Mouse (Mus musculus) thymus, postnatal 25 days (tissue): Measurements from ENCODE around the gene Nudt3.

Experiments
- DNase-seq: peaks from one replicate; pipeline ENCODE4 v3.0.0; 2022

Gene Nudt3

GRCm38 (mm10) chr17:27634871-27635574 lies 11.7 kb upstream of the Nudt3 start, which contains the start of gene RPS10-NUDT3:
Gene RPS10-NUDT3, minus strand, starts transcription at chr17:27635222.
- peak; percentile 90 for DNase-seq

DNA sequence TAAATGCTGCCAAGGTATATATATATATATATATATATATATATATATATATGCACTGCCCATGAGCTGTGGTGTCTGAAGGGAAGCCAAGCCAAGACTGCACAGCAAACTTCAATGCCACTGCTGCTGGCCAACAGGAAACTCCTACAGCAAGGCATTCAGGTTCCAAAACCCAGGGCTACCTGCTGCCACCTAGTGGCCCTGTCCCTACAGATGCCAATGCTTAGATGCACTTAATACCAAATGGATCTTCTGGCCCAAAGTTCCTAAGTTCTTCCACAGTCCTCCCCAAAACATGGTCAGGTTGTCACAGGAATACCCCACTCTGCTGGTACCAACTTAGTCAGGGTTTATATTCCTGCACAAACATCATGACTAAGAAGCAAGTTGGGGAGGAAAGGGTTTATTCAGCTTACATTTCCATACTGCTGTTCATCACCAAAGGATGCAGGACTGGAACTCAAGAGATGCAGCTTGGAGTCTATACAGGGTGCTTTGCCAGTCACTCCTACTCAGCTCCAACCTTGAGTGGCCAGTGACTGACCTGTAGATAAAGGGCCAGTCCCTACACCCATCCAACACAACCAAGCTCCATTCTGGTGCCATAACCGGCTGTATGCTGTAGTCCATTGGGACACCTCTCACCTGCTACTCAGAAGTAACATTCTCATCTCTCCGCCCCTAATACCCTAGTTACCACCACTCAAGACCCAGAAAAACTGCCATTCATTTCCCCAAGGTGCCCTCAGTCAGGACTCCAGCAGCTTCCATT lies 6.1 kb upstream of the Nudt3 start:
- DNase-seq: peak; percentile 82

DNA sequence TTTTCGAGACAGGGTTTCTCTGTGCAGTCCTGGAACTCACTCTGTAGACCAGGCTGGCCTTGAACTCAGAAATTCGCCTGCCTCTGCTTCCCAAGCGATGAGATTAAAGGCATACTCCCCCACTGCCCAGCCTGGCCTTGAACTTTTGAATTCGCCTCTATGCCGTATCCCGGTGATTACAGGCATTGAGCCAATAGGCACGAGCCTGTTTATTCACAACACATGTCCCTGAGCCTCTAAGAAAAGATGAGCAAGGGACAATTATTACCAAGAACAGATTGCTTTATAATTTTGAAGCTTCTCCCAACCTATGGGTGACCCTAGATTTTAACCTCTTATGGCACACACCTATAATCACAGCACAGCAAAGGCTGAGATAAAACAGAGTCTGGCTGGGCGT lies 5.1 kb upstream of the Nudt3 start:
- DNase-seq: no peak

DNA sequence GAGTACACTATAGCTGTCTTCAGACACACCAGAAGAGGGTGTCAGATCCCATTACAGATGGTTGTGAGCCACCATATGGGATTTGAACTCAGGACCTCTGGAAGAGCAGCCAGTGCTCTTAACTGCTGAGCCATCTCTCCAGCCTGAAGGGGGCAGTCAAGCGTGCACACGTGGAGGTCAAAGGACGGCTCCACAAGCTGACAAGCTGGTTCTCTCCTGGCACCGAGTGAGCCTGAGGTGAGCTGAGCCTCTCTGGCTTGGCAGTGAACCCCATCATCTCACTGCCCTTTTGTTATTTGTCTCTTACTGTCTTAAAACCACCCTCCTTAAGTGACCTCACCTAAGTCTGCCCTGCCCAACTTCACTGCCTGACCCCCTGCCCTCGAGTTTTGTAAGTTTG lies 4.2 kb upstream of the Nudt3 start:
- DNase-seq: no peak

DNA sequence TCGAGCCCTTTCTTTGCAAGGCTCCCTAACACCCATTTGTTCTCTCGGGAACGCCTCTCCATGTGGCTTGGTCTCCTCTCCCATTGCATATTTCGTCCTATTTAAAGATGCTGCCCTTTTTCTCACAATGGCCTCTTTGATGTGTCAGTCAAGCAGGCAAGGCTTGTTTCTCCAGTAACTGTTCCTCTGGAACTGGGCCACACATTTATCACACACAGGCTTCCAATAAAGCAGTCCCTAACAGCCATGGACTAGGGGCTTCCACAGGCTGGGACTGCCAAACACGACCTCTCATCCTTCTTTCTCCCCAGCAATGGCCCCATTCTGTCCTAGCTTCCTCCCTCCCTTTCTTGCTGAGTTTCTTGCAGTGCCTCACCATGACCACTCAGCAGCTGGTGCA lies 3.4 kb upstream of the Nudt3 start:
- no peak for DNase-seq

DNA sequence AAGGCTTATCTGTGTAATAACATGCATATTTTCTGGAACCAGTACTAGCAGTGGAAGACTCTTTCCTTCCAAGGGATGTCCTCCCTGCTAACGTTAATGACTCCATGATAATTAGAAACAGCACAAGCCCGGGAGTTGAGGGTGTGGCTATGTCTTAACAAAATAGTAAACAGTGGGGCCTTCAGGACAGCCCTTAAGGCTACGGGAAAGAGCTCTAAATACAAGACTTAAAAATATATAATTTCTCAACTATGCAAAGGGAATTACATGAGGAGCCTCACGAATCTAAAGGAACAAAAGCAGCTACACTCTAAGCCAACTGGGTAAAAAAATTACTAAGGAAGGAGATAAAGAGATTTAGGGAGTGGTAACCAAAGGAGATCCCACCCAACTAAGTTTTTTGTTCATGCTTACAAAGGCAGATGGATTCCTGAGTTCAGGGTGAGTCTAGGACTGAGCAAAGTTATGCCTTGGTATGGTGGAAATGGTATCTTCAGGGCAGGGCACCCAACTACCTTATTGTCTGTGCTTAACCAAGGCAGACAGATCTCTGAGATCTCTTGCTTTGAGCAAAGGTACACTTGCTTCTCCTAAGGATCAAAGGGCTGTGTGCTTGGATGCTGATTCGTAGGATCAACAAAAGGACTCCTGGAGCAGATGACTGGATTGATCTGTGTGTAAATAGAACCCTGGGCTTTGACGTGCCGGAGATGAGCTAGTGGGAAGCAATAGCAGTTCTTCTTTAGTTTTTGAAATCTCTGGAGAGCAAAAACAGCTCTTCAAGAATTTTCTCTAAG lies 2.4 kb upstream of the Nudt3 start:
- no peak for DNase-seq

DNA sequence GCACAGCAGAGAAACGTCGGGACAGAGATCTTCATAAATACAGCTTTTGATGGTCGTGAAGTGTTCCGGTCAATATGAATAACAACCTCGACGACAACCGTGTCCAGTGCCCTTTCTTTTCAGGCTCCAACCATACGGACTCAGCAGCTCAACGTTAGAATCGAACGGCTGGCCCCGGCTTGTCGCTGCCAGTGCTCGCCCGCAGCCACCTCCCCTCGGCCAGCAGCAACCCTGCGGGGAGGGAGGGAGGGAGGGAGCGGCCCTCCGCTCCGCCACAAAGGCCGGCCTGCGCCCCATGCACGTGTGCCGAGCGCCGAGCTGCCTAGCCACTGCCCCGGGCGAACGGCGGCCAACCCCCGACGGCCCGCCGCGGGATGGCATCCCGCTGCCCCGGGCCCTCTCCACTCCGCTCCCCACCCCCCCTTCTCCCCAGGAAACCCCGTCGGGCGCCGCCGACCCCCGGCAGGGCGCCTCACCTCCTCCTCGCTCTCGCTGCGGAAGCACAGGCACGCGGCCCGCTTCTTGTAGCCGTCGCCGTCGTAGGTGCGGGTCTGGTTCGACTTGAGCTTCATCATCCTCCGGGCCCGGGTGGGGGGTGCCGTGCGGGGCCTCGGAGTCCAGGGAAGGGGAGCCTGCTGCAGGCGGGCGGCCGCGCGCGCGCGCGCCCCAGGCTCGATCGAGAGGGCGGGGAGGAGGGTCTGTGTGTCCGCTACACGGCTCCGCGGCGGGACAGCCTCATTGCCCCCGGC lies 510 bp downstream of the Nudt3 start:
- DNase-seq: peak; percentile 71

DNA sequence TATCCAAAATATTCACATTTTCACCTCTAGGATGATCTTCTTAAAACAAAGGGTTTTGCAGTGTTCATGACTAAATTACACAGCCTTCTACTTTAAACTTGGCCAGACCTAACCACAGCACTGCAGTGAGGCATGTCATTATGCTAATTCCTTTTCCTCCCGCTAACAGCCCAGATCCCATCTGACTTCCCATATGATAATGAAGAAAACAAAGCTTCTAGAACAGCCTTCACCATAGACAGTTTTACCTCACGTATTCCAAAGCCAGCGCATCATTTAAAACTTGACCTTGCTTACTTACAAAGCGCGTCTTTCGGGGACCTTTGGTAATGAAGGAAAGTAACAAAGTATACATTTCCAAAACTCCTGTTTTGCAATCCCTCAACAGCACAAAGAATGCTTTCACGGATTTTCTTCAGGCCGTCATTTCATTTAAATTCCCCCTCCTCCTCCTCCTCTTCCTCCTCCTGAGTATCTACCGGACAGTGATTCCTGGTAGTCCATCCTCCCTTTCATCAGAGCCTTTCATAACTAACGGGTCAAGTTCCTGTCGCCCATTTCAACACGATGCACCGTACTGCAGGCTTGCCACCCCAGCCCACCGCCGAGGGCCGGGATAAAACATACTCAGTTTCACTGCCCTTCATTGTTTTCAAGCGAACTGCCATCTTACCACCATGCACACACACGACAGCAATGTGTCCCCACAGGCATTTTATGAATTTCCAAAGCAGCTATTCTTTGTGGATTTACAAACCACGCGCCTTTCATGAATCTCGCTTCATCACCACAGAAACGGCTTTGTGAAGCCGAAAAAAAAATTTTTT lies 1.4 kb downstream of the Nudt3 start:
- DNase-seq: peak; percentile 23

- DNase-seq: no peak
These were observed 2.1 kb downstream of the Nudt3 start for GRCm38 (mm10) chr17:27621161-27621560.

DNA sequence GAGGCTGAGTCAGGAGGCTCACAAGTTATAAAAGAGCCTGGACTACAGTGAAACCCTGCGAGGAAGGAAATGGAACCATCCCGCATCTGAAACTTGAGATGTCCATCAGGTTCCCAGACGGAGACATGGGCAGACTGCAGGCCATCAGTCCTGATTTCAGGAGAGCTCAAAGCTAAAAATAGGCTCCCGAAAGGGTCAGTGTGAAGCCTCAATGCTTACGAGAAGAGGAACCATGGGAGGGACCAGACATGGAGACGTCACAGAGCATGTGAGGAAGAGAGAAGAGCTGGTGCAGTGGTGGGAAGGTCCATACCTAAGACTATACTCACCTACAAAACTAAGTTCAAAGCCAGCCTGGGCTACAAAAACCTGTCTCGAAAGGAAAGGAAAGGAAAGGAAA lies 7.9 kb downstream of the Nudt3 start:
- no peak for DNase-seq

GRCm38 (mm10) chr17:27613016-27613415 lies 10.3 kb downstream of the Nudt3 start:
- no peak for DNase-seq

GRCm38 (mm10) chr17:27611994-27612393 lies 11.3 kb downstream of the Nudt3 start:
- DNase-seq: no peak

- no peak for DNase-seq
These were observed 11.8 kb downstream of the Nudt3 start for GRCm38 (mm10) chr17:27611519-27611884.

DNA sequence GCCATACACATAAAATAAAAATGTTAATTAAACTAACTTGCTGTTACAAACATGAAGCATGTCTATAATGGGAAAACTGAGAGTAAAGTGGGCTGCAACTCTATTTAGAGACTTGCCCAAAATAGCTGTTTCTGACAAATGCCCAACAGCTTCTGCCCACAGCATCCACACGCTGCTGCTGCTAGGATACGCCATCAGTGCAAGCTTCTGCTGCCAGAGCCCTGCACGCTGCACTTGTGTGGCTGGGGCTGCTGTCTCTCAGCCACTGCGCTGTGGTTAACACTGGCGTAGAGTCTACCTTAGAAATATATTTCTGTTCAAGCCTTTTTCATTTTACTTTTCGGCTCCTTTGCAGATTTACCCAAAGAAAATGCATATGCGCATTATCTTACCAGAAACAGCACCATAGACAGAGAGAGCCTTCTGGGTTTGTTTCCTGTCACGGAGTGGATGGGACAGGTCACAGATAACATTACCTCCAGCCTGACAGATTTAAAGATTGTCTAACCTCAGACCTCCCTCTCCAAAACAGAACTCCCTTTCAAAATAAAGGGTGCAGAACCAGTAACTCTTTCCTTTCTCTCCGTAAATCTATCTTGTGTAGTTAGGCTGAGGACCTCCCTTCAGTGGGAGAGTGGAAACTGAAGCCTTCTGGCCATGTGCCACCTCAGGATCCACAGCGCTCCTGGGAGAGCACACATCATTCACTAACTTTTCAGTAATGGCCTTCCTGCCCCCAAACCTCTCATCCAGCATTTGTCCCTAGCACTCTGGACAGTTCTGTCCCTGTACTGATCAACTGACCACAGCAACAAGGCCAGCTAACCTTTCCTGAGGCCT lies 12.4 kb downstream of the Nudt3 start:
- no peak for DNase-seq

GRCm38 (mm10) chr17:27609576-27609975 lies 13.7 kb downstream of the Nudt3 start:
- DNase-seq: no peak

GRCm38 (mm10) chr17:27603522-27604234 lies 19.6 kb downstream of the Nudt3 start:
- no peak for DNase-seq

DNA sequence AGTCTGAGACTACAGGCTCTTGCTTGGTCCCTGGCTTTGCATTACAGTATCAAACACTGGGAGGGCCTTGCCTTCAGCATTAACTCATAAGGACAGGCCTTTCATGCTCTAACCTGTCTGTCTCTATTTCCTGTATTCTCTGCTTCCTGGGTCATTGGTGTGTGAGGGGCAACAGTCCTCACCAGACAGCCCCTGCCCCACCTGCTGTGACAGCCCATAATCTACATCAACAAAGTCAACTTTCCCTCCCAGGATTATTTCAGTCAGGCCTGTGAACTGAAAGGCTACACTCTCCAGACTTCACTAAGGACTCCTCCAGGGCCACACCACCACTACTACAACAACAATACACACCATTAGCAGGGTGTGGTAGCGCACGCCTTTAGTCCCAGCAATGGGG lies 20.3 kb downstream of the Nudt3 start:
- no peak for DNase-seq

- no peak for DNase-seq
These were observed 22.4 kb downstream of the Nudt3 start for GRCm38 (mm10) chr17:27600869-27601268.

DNA sequence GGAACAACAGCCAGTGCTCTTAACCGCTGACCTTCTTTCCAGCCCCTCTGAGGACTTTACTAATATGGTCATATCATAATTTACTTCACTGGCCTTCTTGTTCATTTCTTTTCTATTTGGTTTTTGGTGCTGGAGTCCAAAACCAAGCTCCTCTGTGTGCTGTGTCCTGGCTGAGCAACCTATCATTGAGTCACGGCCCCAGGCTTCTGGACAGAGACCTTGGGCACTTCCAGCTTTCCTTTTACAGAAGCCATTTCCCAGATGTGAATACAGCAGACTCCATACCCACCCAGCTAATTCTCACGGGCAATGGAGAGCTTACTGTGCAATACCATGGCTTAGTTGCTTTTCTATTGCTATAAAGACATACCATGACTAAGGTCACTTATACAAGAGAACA lies 23.0 kb downstream of the Nudt3 start:
- no peak for DNase-seq
